Mouse (Mus musculus) lung, adult 18-20 months (tissue): ENCODE results near the gene Ank3.

Source experiments
- DNase-seq, 2 experiments: peaks; one replicate each; pipeline ENCODE4 v3.0.0; 2022; ENCODE audit warnings: mixed read lengths in 2 of 2

Gene Ank3

GRCm38 (mm10) chr10:70018691-70019090, 620.1 kb downstream of the Ank3 start:
- DNase-seq = no peak

- peak; percentile 66 to 72 for DNase-seq
Measured at GRCm38 (mm10) chr10:70021667-70022066, 623.1 kb downstream of the Ank3 start.

GRCm38 (mm10) chr10:70022596-70022995, 624.0 kb downstream of the Ank3 start:
- DNase-seq = peak; percentile 26 to 59

GRCm38 (mm10) chr10:70023861-70024260, 625.3 kb downstream of the Ank3 start:
- no peak for DNase-seq

- DNase-seq = no peak
Measured at GRCm38 (mm10) chr10:70031942-70032341, 633.4 kb downstream of the Ank3 start.

- no peak for DNase-seq
Measured at GRCm38 (mm10) chr10:70032982-70033381, 634.4 kb downstream of the Ank3 start.

- DNase-seq = no peak
Measured at GRCm38 (mm10) chr10:70033856-70034255, 635.3 kb downstream of the Ank3 start.

- DNase-seq = peak; percentile 28 to 44
Measured at GRCm38 (mm10) chr10:70039871-70040291, 641.3 kb downstream of the Ank3 start.

- DNase-seq = no peak
Measured at GRCm38 (mm10) chr10:70041562-70041961, 643.0 kb downstream of the Ank3 start.

- DNase-seq = no peak
Measured at GRCm38 (mm10) chr10:70045722-70046121, 647.1 kb downstream of the Ank3 start.

GRCm38 (mm10) chr10:70049771-70050170, 651.2 kb downstream of the Ank3 start:
- DNase-seq = no peak

GRCm38 (mm10) chr10:70055291-70055690, 656.7 kb downstream of the Ank3 start:
- no peak for DNase-seq

GRCm38 (mm10) chr10:70057064-70057463, 658.5 kb downstream of the Ank3 start:
- DNase-seq = peak; percentile 14 to 41

GRCm38 (mm10) chr10:70060021-70060688, 661.6 kb downstream of the Ank3 start:
- peak; percentile 12 to 39 for DNase-seq

- DNase-seq = peak; percentile 15 to 16
Measured at GRCm38 (mm10) chr10:70060689-70061081, 662.1 kb downstream of the Ank3 start.

- no peak for DNase-seq
Measured at GRCm38 (mm10) chr10:70063881-70064555, 665.4 kb downstream of the Ank3 start.

- DNase-seq = no peak
Measured at GRCm38 (mm10) chr10:70065191-70065590, 666.6 kb downstream of the Ank3 start.

- no peak for DNase-seq
Measured at GRCm38 (mm10) chr10:70066497-70067168, 668.1 kb downstream of the Ank3 start.

GRCm38 (mm10) chr10:70067169-70068115, 668.9 kb downstream of the Ank3 start:
- peak; percentile 42 to 63 for DNase-seq

GRCm38 (mm10) chr10:70069321-70069720, 670.7 kb downstream of the Ank3 start:
- no peak for DNase-seq

GRCm38 (mm10) chr10:70071334-70071733, 672.8 kb downstream of the Ank3 start:
- no peak for DNase-seq
